Mouse (Mus musculus) neural tube, embryonic 11.5 days (tissue): Measurements from ENCODE around the gene Rasa3. TPM values are rescaled to one million over a fixed set of nuclear protein-coding genes. Genes with fewer than 3 reads are reported as not detected.

ENCODE experiments used
- ATAC-seq: fragments of 200-750 bp; cut with Nextera tagmentation; 2 replicates; pipeline ENCODE4 v1.8.0; 2017; ENCODE audit warnings: moderate number of reproducible peaks, mild to moderate bottlenecking, moderate TSS enrichment, moderate library complexity; ENCODE audit not compliant: insufficient read depth, low FRiP score, low TSS enrichment
- DNase-seq: peaks from one replicate; pipeline ENCODE4 v3.0.0-alpha.2; 2015; ENCODE audit warnings: low spot score
- H3K27ac ChIP-seq: fragments of 300-500 bp; sonication (generic); 2 replicates; pipeline ENCODE4 v1.5.1; 2014; ENCODE audit warnings: low read depth, mild to moderate bottlenecking, low read length
- H3K27me3 ChIP-seq: fragments of 300-500 bp; sonication (generic); 2 replicates; pipeline ENCODE4 v1.6.1; 2014; ENCODE audit warnings: mild to moderate bottlenecking, low read length, mixed read lengths; ENCODE audit not compliant: control insufficient read depth, insufficient read depth
- H3K36me3 ChIP-seq: fragments of 300-500 bp; sonication (generic); 2 replicates; pipeline ENCODE4 v1.6.1; 2014; ENCODE audit warnings: mild to moderate bottlenecking, low read length, moderate library complexity, mixed read lengths; ENCODE audit not compliant: control insufficient read depth, insufficient read depth
- H3K4me1 ChIP-seq: fragments of 300-500 bp; sonication (generic); 2 replicates; pipeline ENCODE4 v1.6.1; 2014; ENCODE audit warnings: low read length, mixed read lengths; ENCODE audit not compliant: control insufficient read depth, insufficient read depth
- H3K4me2 ChIP-seq: fragments of 300-500 bp; sonication (generic); 2 replicates; pipeline ENCODE4 v1.6.1; 2014; ENCODE audit warnings: low read depth, mild to moderate bottlenecking, moderate library complexity
- H3K4me3 ChIP-seq: fragments of 300-500 bp; sonication (generic); 2 replicates; pipeline ENCODE4 v1.5.1; 2014; ENCODE audit warnings: low read depth, low read length
- H3K9ac ChIP-seq: fragments of 300-500 bp; sonication (generic); 2 replicates; pipeline ENCODE4 v1.6.1; 2014; ENCODE audit warnings: mild to moderate bottlenecking, low read length
- H3K9me3 ChIP-seq: fragments of 300-500 bp; sonication (generic); 2 replicates; pipeline ENCODE4 v1.6.1; 2016; ENCODE audit warnings: low read length; ENCODE audit not compliant: control insufficient read depth
- WGBS: fragments of 180-500 bp; shearing (Covaris S2); extraction: QIAGEN DNeasy Blood & Tissue Kit; methylation state at CpG from one replicate; pipeline ENCODE4 v1.1.7; 2014; 5-methylcytosine and 5-hydroxymethylcytosine counted together
- polyA plus RNA-seq: library from polyadenylated mRNA; unstranded; fragments of >200 nt; fragmentation: Nextera tagmentation; extraction: Ambion mirVana; gene quantifications from 2 replicates; pipeline ENCODE4 v1.2.1, GENCODE M21; 2014

Gene Rasa3
- polyA plus RNA-seq, 1 experiment from 2014 or later, result 31.3 TPM

- Histone ChIP-seq H3K9me3 (no peaks in the 10 kb centered on the region), H3K27ac (no peak overlapping the region), H3K4me1 (no peaks in the 10 kb centered on the region), H3K36me3 (no peaks in the 10 kb centered on the region), H3K9ac (no peak overlapping the region), H3K27me3 (no peaks in the 10 kb centered on the region), H3K4me3 (no peak overlapping the region), H3K4me2 (no peak overlapping the region)
- no peak; the same call in 1 of the 2 replicates for ATAC-seq
- 91% methylated on average over 6 of the region's 6 CpGs for WGBS
- DNase-seq, result no peak
These were observed 125.9 kb downstream of the Rasa3 start for GRCm38 (mm10) chr8:13551574-13551830.

GRCm38 (mm10) chr8:13550718-13551573 is 126.5 kb downstream of the Rasa3 start:
- H3K27ac ChIP-seq, result no peak overlapping the region
- no peaks in the 10 kb centered on the region for H3K36me3 ChIP-seq
- DNase-seq (peak; percentile 86), ATAC-seq (peak; percentile 86)
- H3K9me3 ChIP-seq, result no peaks in the 10 kb centered on the region
- H3K4me2 ChIP-seq, result no peak overlapping the region
- no peaks in the 10 kb centered on the region for H3K4me1 ChIP-seq
- no peak overlapping the region for H3K9ac ChIP-seq
- no peak overlapping the region for H3K4me3 ChIP-seq
- no peaks in the 10 kb centered on the region for H3K27me3 ChIP-seq
- WGBS, result 58% methylated on average over 9 of the region's 9 CpGs

DNA sequence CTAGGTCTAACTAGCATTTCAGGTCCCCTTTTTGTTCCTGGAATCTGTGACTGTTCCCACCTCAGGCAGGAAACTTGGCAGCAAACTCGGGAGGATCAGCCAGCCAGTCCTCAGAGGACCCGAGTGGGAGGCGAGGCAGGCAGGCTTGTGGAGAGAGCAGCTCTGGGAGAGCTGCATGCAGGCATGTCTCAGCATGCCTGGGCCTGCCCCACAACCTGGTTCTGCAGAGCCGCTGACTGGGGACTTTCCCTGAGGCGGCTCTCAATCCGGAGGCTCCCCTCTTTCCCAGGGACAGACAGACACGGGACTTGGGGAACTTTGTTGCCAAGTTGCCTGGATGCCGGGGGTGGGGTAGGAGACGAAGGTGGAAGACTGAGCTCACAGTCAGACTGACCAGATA is 128.6 kb downstream of the Rasa3 start:
- no peaks in the 10 kb centered on the region for H3K27me3 ChIP-seq
- peaks cover 3% of the 10 kb centered on the region; the same call in 1 of the 2 replicates for H3K9me3 ChIP-seq
- no peaks in the 10 kb centered on the region for H3K4me1 ChIP-seq
- no peak overlapping the region for H3K27ac ChIP-seq
- WGBS, result 63% methylated on average over 9 of the region's 9 CpGs
- ATAC-seq, result no peak
- H3K36me3 ChIP-seq, result no peaks in the 10 kb centered on the region
- no peak overlapping the region for H3K4me2 ChIP-seq
- H3K4me3 ChIP-seq, result no peak overlapping the region
- no peak for DNase-seq
- no peak overlapping the region for H3K9ac ChIP-seq

DNA sequence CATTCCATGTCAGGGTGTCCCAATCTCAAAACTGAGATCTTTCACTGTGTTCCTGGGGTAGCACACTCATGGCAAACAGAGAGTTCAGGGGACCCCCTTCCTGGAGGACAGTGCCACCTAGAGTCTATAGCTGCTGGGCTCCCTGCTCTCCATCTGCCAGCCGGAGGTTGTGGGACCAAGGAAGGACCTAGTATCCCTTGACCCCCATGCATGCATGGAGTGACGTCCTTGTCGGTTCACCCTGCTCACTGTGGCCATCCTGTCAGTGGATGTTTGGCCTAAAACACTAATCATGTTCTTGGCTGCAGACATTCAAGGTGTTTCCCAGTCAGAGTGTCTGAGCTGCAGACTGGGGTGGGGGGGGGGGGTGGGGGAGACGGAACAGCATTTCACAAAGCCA is 129.2 kb downstream of the Rasa3 start:
- Histone ChIP-seq H3K36me3 (no peaks in the 10 kb centered on the region), H3K9me3 (peaks cover 3% of the 10 kb centered on the region; the same call in 1 of the 2 replicates), H3K9ac (no peak overlapping the region), H3K4me3 (no peak overlapping the region), H3K27me3 (no peaks in the 10 kb centered on the region), H3K4me1 (no peaks in the 10 kb centered on the region), H3K4me2 (no peak overlapping the region), H3K27ac (no peak overlapping the region)
- WGBS, result 59% methylated on average over 4 of the region's 4 CpGs
- DNase-seq (no peak), ATAC-seq (no peak)

GRCm38 (mm10) chr8:13546421-13546820 is 131.0 kb downstream of the Rasa3 start:
- Histone ChIP-seq H3K4me1 (no peaks in the 10 kb centered on the region), H3K27me3 (no peaks in the 10 kb centered on the region), H3K4me3 (no peak overlapping the region), H3K4me2 (no peak overlapping the region), H3K9ac (no peak overlapping the region), H3K27ac (no peak overlapping the region), H3K36me3 (no peaks in the 10 kb centered on the region), H3K9me3 (peaks cover 3% of the 10 kb centered on the region; the same call in 1 of the 2 replicates)
- WGBS, result 89% methylated on average over 4 of the region's 4 CpGs
- no peak for ATAC-seq
- no peak for DNase-seq

DNA sequence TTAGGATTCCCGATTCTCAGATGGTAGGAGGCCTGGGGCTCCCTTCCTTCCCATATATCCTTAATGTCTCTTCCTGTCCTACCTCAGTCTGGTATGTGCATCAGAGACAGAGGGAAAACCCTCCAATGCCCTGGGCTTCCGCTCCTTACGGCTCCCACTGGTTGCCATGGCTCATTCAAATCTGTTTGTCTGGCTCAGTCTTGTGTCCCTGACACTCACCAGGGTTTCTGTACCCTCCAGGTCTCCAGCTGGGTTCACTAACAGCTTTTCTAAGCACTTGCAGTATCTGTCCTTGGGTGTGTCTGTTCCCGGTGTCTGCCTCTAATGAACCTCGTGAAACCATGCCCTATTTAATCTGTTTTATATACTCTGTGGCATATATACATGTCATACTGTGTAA is 135.9 kb downstream of the Rasa3 start:
- Histone ChIP-seq H3K4me1 (no peaks in the 10 kb centered on the region), H3K27ac (no peak overlapping the region), H3K4me3 (no peak overlapping the region), H3K4me2 (no peak overlapping the region), H3K36me3 (no peaks in the 10 kb centered on the region), H3K27me3 (no peaks in the 10 kb centered on the region), H3K9me3 (peaks cover 3% of the 10 kb centered on the region; the same call in 1 of the 2 replicates), H3K9ac (no peak overlapping the region)
- ATAC-seq, result no peak
- no peak for DNase-seq
- 78% methylated on average over 5 of the region's 5 CpGs for WGBS

- 88% methylated on average over 5 of the region's 5 CpGs for WGBS
- no peak for DNase-seq
- no peaks in the 10 kb centered on the region for H3K36me3 ChIP-seq
These were observed 137.3 kb downstream of the Rasa3 start for GRCm38 (mm10) chr8:13540122-13540521.

GRCm38 (mm10) chr8:13538821-13539220 is 138.6 kb downstream of the Rasa3 start:
- no peaks in the 10 kb centered on the region for H3K27me3 ChIP-seq
- H3K36me3 ChIP-seq, result no peaks in the 10 kb centered on the region
- no peak overlapping the region for H3K9ac ChIP-seq
- DNase-seq (no peak), ATAC-seq (no peak)
- H3K27ac ChIP-seq, result no peak overlapping the region
- no peaks in the 10 kb centered on the region for H3K4me1 ChIP-seq
- no peak overlapping the region for H3K4me3 ChIP-seq
- 71% methylated on average over 6 of the region's 6 CpGs for WGBS
- H3K9me3 ChIP-seq, result no peaks in the 10 kb centered on the region
- H3K4me2 ChIP-seq, result no peak overlapping the region

More at GRCm38 (mm10) chr8:13540122-13540521, 137.3 kb downstream of the Rasa3 start:
- Histone ChIP-seq H3K4me1 (no peaks in the 10 kb centered on the region), H3K4me3 (no peak overlapping the region), H3K9me3 (peaks cover 3% of the 10 kb centered on the region; the same call in 1 of the 2 replicates), H3K4me2 (no peak overlapping the region), H3K9ac (no peak overlapping the region), H3K27ac (no peak overlapping the region), H3K27me3 (no peaks in the 10 kb centered on the region)
- ATAC-seq, result no peak

GRCm38 (mm10) chr8:13537102-13537501 is 140.3 kb downstream of the Rasa3 start:
- no peak overlapping the region for H3K9ac ChIP-seq
- H3K4me2 ChIP-seq, result no peak overlapping the region
- ATAC-seq, result no peak
- no peak overlapping the region for H3K4me3 ChIP-seq
- H3K27ac ChIP-seq, result no peak overlapping the region
- H3K9me3 ChIP-seq, result no peaks in the 10 kb centered on the region
- H3K27me3 ChIP-seq, result no peaks in the 10 kb centered on the region
- DNase-seq, result no peak
- no peaks in the 10 kb centered on the region for H3K36me3 ChIP-seq
- H3K4me1 ChIP-seq, result no peaks in the 10 kb centered on the region
- 47% methylated on average over 2 of the region's 2 CpGs for WGBS
